Mouse (Mus musculus) embryonic facial prominence, embryonic 11.5 days (tissue): ENCODE results near the gene Slc22a13. TPM values are rescaled to one million over a fixed set of nuclear protein-coding genes. Genes with fewer than 3 reads are reported as not detected.

ENCODE experiments used
- ATAC-seq: fragments of 200-750 bp; cut with Nextera tagmentation; replicated peaks from 2 replicates; pipeline ENCODE4 v1.8.0; 2017; ENCODE audit warnings: low read depth; ENCODE audit not compliant: insufficient number of reproducible peaks, low FRiP score, low TSS enrichment
- DNase-seq: peaks from one replicate; pipeline ENCODE4 v3.0.0-alpha.2; 2015; ENCODE audit warnings: low spot score
- H3K27ac ChIP-seq: fragments of 300-500 bp; sonication (generic); replicated peaks from 2 replicates; pipeline ENCODE4 v1.5.1; 2014; ENCODE audit warnings: mild to moderate bottlenecking, low read depth, low read length, control low read depth
- H3K27me3 ChIP-seq: fragments of 300-500 bp; sonication (generic); 2 replicates; pipeline ENCODE4 v1.6.1; 2014; ENCODE audit warnings: mild to moderate bottlenecking, low read length, moderate library complexity, mixed read lengths; ENCODE audit not compliant: control insufficient read depth, insufficient read depth
- H3K36me3 ChIP-seq: fragments of 300-500 bp; sonication (generic); replicated peaks from 2 replicates; pipeline ENCODE4 v1.6.1; 2014; ENCODE audit warnings: low read depth, mild to moderate bottlenecking, low read length, moderate library complexity, mixed read lengths; ENCODE audit not compliant: control insufficient read depth, insufficient read depth
- H3K4me1 ChIP-seq: fragments of 300-500 bp; sonication (generic); 2 replicates; pipeline ENCODE4 v1.6.1; 2014; ENCODE audit warnings: low read length, mixed read lengths; ENCODE audit not compliant: control insufficient read depth, insufficient read depth
- H3K4me2 ChIP-seq: fragments of 300-500 bp; sonication (generic); 2 replicates; pipeline ENCODE4 v1.6.1; 2014; ENCODE audit warnings: low read depth, mild to moderate bottlenecking, control low read depth, low read length, moderate library complexity
- H3K4me3 ChIP-seq: fragments of 300-500 bp; sonication (generic); 2 replicates; pipeline ENCODE4 v1.5.1; 2014; ENCODE audit warnings: low read depth, low read length, control low read depth
- H3K9ac ChIP-seq: fragments of 300-500 bp; sonication (generic); replicated peaks from 2 replicates; pipeline ENCODE4 v1.6.1; 2014; ENCODE audit warnings: mild to moderate bottlenecking, control low read depth, low read length
- H3K9me3 ChIP-seq: fragments of 300-500 bp; sonication (generic); replicated peaks from 2 replicates; pipeline ENCODE4 v1.6.1; 2016; ENCODE audit warnings: mild to moderate bottlenecking, low read length, inconsistent platforms, mixed read lengths; ENCODE audit not compliant: control insufficient read depth
- WGBS: fragments of 180-500 bp; shearing (Covaris S2); extraction: QIAGEN DNeasy Blood & Tissue Kit; methylation state at CpG from one replicate; pipeline ENCODE4 v1.1.7; 2014; 5-methylcytosine and 5-hydroxymethylcytosine counted together
- polyA plus RNA-seq: library from polyadenylated mRNA; unstranded; fragments of >200 nt; fragmentation: Nextera tagmentation; extraction: Ambion mirVana; gene quantifications from 2 replicates; pipeline ENCODE4 v1.2.1, GENCODE M21; 2014

Gene Slc22a13
- polyA plus RNA-seq, 1 experiment from 2014 or later: not detected

GRCm38 (mm10) chr9:119145638-119146037, 63.3 kb downstream of the Slc22a13 start:
- Histone ChIP-seq H3K4me3 (no peak overlapping the region), H3K4me1 (no peaks in the 10 kb centered on the region), H3K36me3 (no peaks in the 10 kb centered on the region), H3K4me2 (no peak overlapping the region), H3K9ac (no peak overlapping the region), H3K9me3 (no peaks in the 10 kb centered on the region), H3K27ac (no peak overlapping the region), H3K27me3 (no peaks in the 10 kb centered on the region)
- WGBS: 59% methylated on average over 6 of the region's 6 CpGs
- DNase-seq (no peak), ATAC-seq (no peak)

DNA sequence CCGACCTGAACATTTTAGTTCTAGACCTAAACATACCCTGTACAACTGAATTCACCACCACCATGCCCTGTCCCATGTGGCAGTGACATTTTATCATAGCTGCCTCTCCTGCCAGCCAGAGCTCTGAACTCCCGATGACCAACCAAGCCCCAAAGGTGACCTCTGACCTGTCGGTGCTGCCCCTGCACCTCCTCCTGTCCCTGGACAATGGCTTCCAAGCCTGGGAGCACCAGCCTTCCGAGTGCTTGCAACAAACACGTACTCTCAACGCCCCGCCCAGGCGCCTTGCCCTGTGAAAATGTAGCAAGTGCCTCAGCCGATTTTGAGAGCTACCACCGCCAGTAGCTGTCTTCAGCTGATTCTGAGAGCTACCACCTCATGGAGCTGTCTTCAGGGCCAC, 63.8 kb downstream of the Slc22a13 start:
- H3K9ac ChIP-seq: no peak overlapping the region
- H3K9me3 ChIP-seq: no peaks in the 10 kb centered on the region
- no peak for ATAC-seq
- H3K4me2 ChIP-seq: no peak overlapping the region
- no peak overlapping the region for H3K27ac ChIP-seq
- WGBS: 52% methylated on average over 10 of the region's 10 CpGs
- H3K36me3 ChIP-seq: no peaks in the 10 kb centered on the region
- H3K27me3 ChIP-seq: no peaks in the 10 kb centered on the region
- H3K4me3 ChIP-seq: no peak overlapping the region
- no peak for DNase-seq
- no peaks in the 10 kb centered on the region for H3K4me1 ChIP-seq

GRCm38 (mm10) chr9:119144696-119145095, 64.2 kb downstream of the Slc22a13 start:
- WGBS: 82% methylated on average over 8 of the region's 8 CpGs
- H3K4me1 ChIP-seq: no peaks in the 10 kb centered on the region
- no peaks in the 10 kb centered on the region for H3K36me3 ChIP-seq
- ATAC-seq (no peak), DNase-seq (no peak)
- H3K9ac ChIP-seq: no peak overlapping the region
- no peaks in the 10 kb centered on the region for H3K27me3 ChIP-seq
- no peak overlapping the region for H3K4me3 ChIP-seq
- no peaks in the 10 kb centered on the region for H3K9me3 ChIP-seq
- H3K4me2 ChIP-seq: no peak overlapping the region
- H3K27ac ChIP-seq: no peak overlapping the region

GRCm38 (mm10) chr9:119143372-119143771, 65.5 kb downstream of the Slc22a13 start:
- no peak for DNase-seq
- Histone ChIP-seq H3K27ac (no peak overlapping the region), H3K27me3 (no peaks in the 10 kb centered on the region), H3K9ac (no peak overlapping the region), H3K9me3 (no peaks in the 10 kb centered on the region), H3K4me2 (no peak overlapping the region), H3K4me3 (no peak overlapping the region), H3K36me3 (no peaks in the 10 kb centered on the region), H3K4me1 (no peaks in the 10 kb centered on the region)
- ATAC-seq: no peak
- 68% methylated on average over 9 of the region's 9 CpGs for WGBS

Other genes starting within 250 kb of the Slc22a13 start
- 15.5 and 19.2 TPM in 2 replicates for gene Vill, start 156.3 kb downstream of the Slc22a13 start, polyA plus RNA-seq
- 20.1 and 21.5 TPM in 2 replicates for gene Plcd1, start 115.6 kb downstream of the Slc22a13 start, polyA plus RNA-seq
- 0.69 and 1.5 TPM in 2 replicates for gene Dlec1, start 106.6 kb downstream of the Slc22a13 start, polyA plus RNA-seq
- gene Acaa1b, start 52.0 kb downstream of the Slc22a13 start, polyA plus RNA-seq: 1.1 and 1.3 TPM in 2 replicates
- not detected in 2 replicates for gene Gm47289, start 49.9 kb downstream of the Slc22a13 start, polyA plus RNA-seq
- 15.0 and 16.1 TPM in 2 replicates for gene Oxsr1, start 113.3 kb upstream of the Slc22a13 start, polyA plus RNA-seq
- 61.2 and 67.8 TPM in 2 replicates for gene Acaa1a, start 130.6 kb upstream of the Slc22a13 start, polyA plus RNA-seq
- 9.4 and 11.3 TPM in 2 replicates for gene Myd88, start 132.3 kb upstream of the Slc22a13 start, polyA plus RNA-seq
- gene Xylb, start 148.3 kb upstream of the Slc22a13 start, polyA plus RNA-seq: 6.3 and 6.7 TPM in 2 replicates
- gene Slc22a14, start 156.5 kb upstream of the Slc22a13 start, polyA plus RNA-seq: not detected in 2 replicates
- 43.9 and 49.5 TPM in 2 replicates for gene Acvr2b, start 193.0 kb upstream of the Slc22a13 start, polyA plus RNA-seq
- 50.7 and 53.6 TPM in 2 replicates for gene Exog, start 235.8 kb upstream of the Slc22a13 start, polyA plus RNA-seq